Mouse (Mus musculus): Measurements from ENCODE around the gene Xrcc1. TPM values are rescaled to one million over a fixed set of nuclear protein-coding genes. Genes with fewer than 3 reads are reported as not detected.

The Xrcc1 gene
- polyA plus RNA-seq, 1 experiment from 2014 or later, result 71.4 TPM

- ATAC-seq, result peak; percentile 98
- WGBS, result under 1% methylated on average over 57 of the region's 57 CpGs
- Histone ChIP-seq H3K4me3 (replicated peaks) (peak overlapping the region; percentile 82), H3K36me3 (peaks cover 13% of the 10 kb centered on the region), H3K9me3 (no peaks in the 10 kb centered on the region), H3K4me1 (replicated peaks) (peaks cover 18% of the 10 kb centered on the region), H3K9ac (replicated peaks) (peak overlapping the region; percentile 79), H3K4me2 (replicated peaks) (peak overlapping the region; percentile 75), H3K27me3 (no peaks in the 10 kb centered on the region), H3K27ac (peak overlapping the region; percentile 64)
These were observed 723 bp downstream of the Xrcc1 start for GRCm38 (mm10) chr7:24546634-24547389.

- peak overlapping the region; percentile 82 for H3K4me3 ChIP-seq (replicated peaks)
- no peak for ATAC-seq
- H3K9ac ChIP-seq (replicated peaks), result peak overlapping the region; percentile 79
- H3K9me3 ChIP-seq, result no peaks in the 10 kb centered on the region
- WGBS, result 31% methylated on average over 13 of the region's 13 CpGs
- H3K36me3 ChIP-seq, result peaks cover 19% of the 10 kb centered on the region
- no peaks in the 10 kb centered on the region for H3K27me3 ChIP-seq
- peak overlapping the region; percentile 64; the same call in 1 of the 2 replicates for H3K27ac ChIP-seq
- peak overlapping the region; percentile 75 for H3K4me2 ChIP-seq (replicated peaks)
- peaks cover 18% of the 10 kb centered on the region for H3K4me1 ChIP-seq (replicated peaks)
These were observed 1.5 kb downstream of the Xrcc1 start for GRCm38 (mm10) chr7:24547534-24548036.

GRCm38 (mm10) chr7:24551985-24552759, 6.1 kb downstream of the Xrcc1 start:
- no peak overlapping the region for H3K9ac ChIP-seq (replicated peaks)
- no peak for ATAC-seq
- 91% methylated on average over 12 of the region's 12 CpGs for WGBS
- no peaks in the 10 kb centered on the region for H3K9me3 ChIP-seq
- H3K4me2 ChIP-seq (replicated peaks), result no peak overlapping the region
- no peak overlapping the region for H3K4me3 ChIP-seq (replicated peaks)
- no peak overlapping the region for H3K27ac ChIP-seq
- no peaks in the 10 kb centered on the region for H3K27me3 ChIP-seq
- peaks cover 9% of the 10 kb centered on the region for H3K4me1 ChIP-seq (replicated peaks)
- H3K36me3 ChIP-seq, result peaks cover 45% of the 10 kb centered on the region

- Histone ChIP-seq H3K4me3 (replicated peaks) (no peak overlapping the region), H3K36me3 (peaks cover 44% of the 10 kb centered on the region), H3K9me3 (no peaks in the 10 kb centered on the region), H3K27me3 (no peaks in the 10 kb centered on the region), H3K27ac (no peak overlapping the region), H3K4me1 (replicated peaks) (no peaks in the 10 kb centered on the region), H3K4me2 (replicated peaks) (no peak overlapping the region), H3K9ac (replicated peaks) (no peak overlapping the region)
- WGBS, result 94% methylated on average over 10 of the region's 10 CpGs
- no peak for ATAC-seq
These were observed 9.7 kb downstream of the Xrcc1 start for GRCm38 (mm10) chr7:24555786-24556185.

GRCm38 (mm10) chr7:24561450-24561849, 15.4 kb downstream of the Xrcc1 start:
- H3K4me1 ChIP-seq (replicated peaks), result no peaks in the 10 kb centered on the region
- no peak overlapping the region for H3K4me3 ChIP-seq (replicated peaks)
- H3K27me3 ChIP-seq, result no peaks in the 10 kb centered on the region
- no peak overlapping the region for H3K27ac ChIP-seq
- H3K36me3 ChIP-seq, result peaks cover 55% of the 10 kb centered on the region
- ATAC-seq, result no peak
- 92% methylated on average over 4 of the region's 4 CpGs for WGBS
- no peaks in the 10 kb centered on the region for H3K9me3 ChIP-seq
- H3K4me2 ChIP-seq (replicated peaks), result no peak overlapping the region
- H3K9ac ChIP-seq (replicated peaks), result no peak overlapping the region

- H3K4me1 ChIP-seq (replicated peaks), result no peaks in the 10 kb centered on the region
- H3K4me2 ChIP-seq (replicated peaks), result no peak overlapping the region
- no peak overlapping the region for H3K9ac ChIP-seq (replicated peaks)
- peaks cover 70% of the 10 kb centered on the region for H3K36me3 ChIP-seq
- no peak overlapping the region for H3K27ac ChIP-seq
- no peaks in the 10 kb centered on the region for H3K9me3 ChIP-seq
- ATAC-seq, result no peak
- WGBS, result 89% methylated on average over 8 of the region's 8 CpGs
- H3K4me3 ChIP-seq (replicated peaks), result no peak overlapping the region
- H3K27me3 ChIP-seq, result no peaks in the 10 kb centered on the region
These were observed 17.2 kb downstream of the Xrcc1 start for GRCm38 (mm10) chr7:24563191-24563836.

- no peaks in the 10 kb centered on the region for H3K9me3 ChIP-seq
- no peak for ATAC-seq
- peaks cover 75% of the 10 kb centered on the region for H3K36me3 ChIP-seq
- H3K27me3 ChIP-seq, result no peaks in the 10 kb centered on the region
- no peaks in the 10 kb centered on the region for H3K4me1 ChIP-seq (replicated peaks)
- no peak overlapping the region for H3K27ac ChIP-seq
- WGBS, result 88% methylated on average over 4 of the region's 4 CpGs
- H3K9ac ChIP-seq (replicated peaks), result no peak overlapping the region
- H3K4me3 ChIP-seq (replicated peaks), result no peak overlapping the region
- no peak overlapping the region for H3K4me2 ChIP-seq (replicated peaks)
These were observed 17.7 kb downstream of the Xrcc1 start for GRCm38 (mm10) chr7:24563837-24564206.

- Histone ChIP-seq H3K9ac (replicated peaks) (no peak overlapping the region), H3K27me3 (no peaks in the 10 kb centered on the region), H3K4me2 (replicated peaks) (no peak overlapping the region), H3K4me1 (replicated peaks) (no peaks in the 10 kb centered on the region), H3K36me3 (peaks cover 78% of the 10 kb centered on the region), H3K27ac (no peak overlapping the region), H3K9me3 (no peaks in the 10 kb centered on the region), H3K4me3 (replicated peaks) (no peak overlapping the region)
- ATAC-seq, result peak; percentile 63
- 66% methylated on average over 6 of the region's 6 CpGs for WGBS
These were observed 18.6 kb downstream of the Xrcc1 start for GRCm38 (mm10) chr7:24564607-24565265.

- Histone ChIP-seq H3K4me3 (replicated peaks) (no peak overlapping the region), H3K9me3 (no peaks in the 10 kb centered on the region), H3K4me1 (replicated peaks) (no peaks in the 10 kb centered on the region), H3K27me3 (no peaks in the 10 kb centered on the region), H3K4me2 (replicated peaks) (no peak overlapping the region), H3K9ac (replicated peaks) (no peak overlapping the region), H3K36me3 (peaks cover 80% of the 10 kb centered on the region), H3K27ac (no peak overlapping the region)
- ATAC-seq, result no peak
- 97% methylated on average over 11 of the region's 11 CpGs for WGBS
These were observed 19.5 kb downstream of the Xrcc1 start for GRCm38 (mm10) chr7:24565627-24566026.

- H3K9me3 ChIP-seq, result no peaks in the 10 kb centered on the region
- H3K4me2 ChIP-seq (replicated peaks), result no peak overlapping the region
- H3K36me3 ChIP-seq, result peaks cover 80% of the 10 kb centered on the region
- no peaks in the 10 kb centered on the region for H3K4me1 ChIP-seq (replicated peaks)
- H3K4me3 ChIP-seq (replicated peaks), result no peak overlapping the region
- H3K27ac ChIP-seq, result no peak overlapping the region
- no peak for ATAC-seq
- H3K9ac ChIP-seq (replicated peaks), result no peak overlapping the region
- 95% methylated on average over 9 of the region's 9 CpGs for WGBS
- no peaks in the 10 kb centered on the region for H3K27me3 ChIP-seq
These were observed 20.1 kb downstream of the Xrcc1 start for GRCm38 (mm10) chr7:24566206-24566605.

GRCm38 (mm10) chr7:24568512-24568911, 22.4 kb downstream of the Xrcc1 start:
- no peak overlapping the region for H3K4me2 ChIP-seq (replicated peaks)
- H3K27ac ChIP-seq, result no peak overlapping the region
- H3K36me3 ChIP-seq, result peaks cover 76% of the 10 kb centered on the region
- H3K9me3 ChIP-seq, result no peaks in the 10 kb centered on the region
- no peak overlapping the region for H3K4me3 ChIP-seq (replicated peaks)
- WGBS, result 84% methylated on average over 4 of the region's 4 CpGs
- no peak for ATAC-seq
- no peak overlapping the region for H3K9ac ChIP-seq (replicated peaks)
- H3K27me3 ChIP-seq, result no peaks in the 10 kb centered on the region
- no peaks in the 10 kb centered on the region for H3K4me1 ChIP-seq (replicated peaks)

Measured in midbrain, embryonic 13.5 days (tissue).